In genomic region chr9:123294581-123294980, GRCm38 (mm10) we compare ENCODE assay signal across 16 mouse cellular contexts.
"Had no signal": no experiment of that assay in that cellular context is flagged by ENCODE, and none has a peak within 500 bp of the region (broad histone marks: within the 10 kb centered on the region; RNA-seq: fewer than 3 reads in every experiment).

No protein-coding gene starts in this region.

- H3K4me3 ChIP-seq: layer of hippocampus, adult 2 months; liver, embryonic 13.5 days; stomach, embryonic 15.5 days had no signal

- H3K9me3 ChIP-seq: liver, embryonic 13.5 days; stomach, embryonic 15.5 days had no signal

- H3K27me3 ChIP-seq: liver, embryonic 13.5 days; stomach, embryonic 15.5 days had no signal

- H3K4me2 ChIP-seq: liver, embryonic 13.5 days; midbrain, embryonic 11.5 days; stomach, embryonic 15.5 days had no signal

- H3K4me1 ChIP-seq: liver, embryonic 13.5 days; stomach, embryonic 15.5 days had no signal

- H3K27ac ChIP-seq: kidney, postnatal 0 days; layer of hippocampus, adult 2 months; liver, embryonic 13.5 days; stomach, embryonic 15.5 days had no signal

- H3K36me3 ChIP-seq: liver, embryonic 13.5 days; stomach, embryonic 15.5 days had no signal

- H3K9ac ChIP-seq: liver, embryonic 13.5 days; stomach, embryonic 15.5 days had no signal

- DNase-seq: kidney, postnatal 25 days; layer of hippocampus, adult 9-11 months; liver, embryonic 13.5 days; lung, adult 2 months; lung, postnatal 14 days; lung, postnatal 4 days; midbrain, embryonic 14.5 days; right cerebral cortex, postnatal 14 days; right cerebral cortex, postnatal 4 days; spleen, adult 18-20 months; thymus, adult 18-20 months; thymus, postnatal 36 days had no signal
